ENCODE assay signal across 10 mouse cellular contexts in the genomic region with DNA sequence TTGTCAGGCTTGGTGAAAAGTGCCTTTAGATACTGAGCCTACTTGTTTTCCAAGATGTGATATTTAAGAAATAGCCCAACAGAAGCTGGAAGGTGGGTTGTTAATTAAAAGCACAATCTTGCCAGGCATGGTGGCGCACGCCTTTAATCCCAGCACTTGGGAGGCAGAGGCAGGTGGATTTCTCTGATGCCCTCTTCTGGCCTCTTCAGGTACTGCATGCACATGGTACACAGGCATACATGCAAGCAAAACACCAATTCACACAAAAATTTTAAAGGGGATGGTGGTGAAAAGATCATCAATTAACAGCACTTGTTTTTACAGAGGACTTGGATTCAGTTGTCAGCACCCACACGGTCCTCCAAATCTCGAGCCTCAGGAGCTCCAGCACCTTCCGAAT. TPM values are rescaled to one million over a fixed set of nuclear protein-coding genes. Genes with fewer than 3 reads are reported as not detected.
DNase-seq lines count a peak whose midpoint lies in the region; ATAC-seq and TF ChIP-seq lines count a peak whose summit lies in the region.
"Had no signal": no experiment of that assay in that cellular context is flagged by ENCODE, and none has a peak within 500 bp of the region (broad histone marks: within the 10 kb centered on the region; RNA-seq: fewer than 3 reads in every experiment).

No protein-coding gene starts in this region.

- no peak overlapping the region for H3K4me2 ChIP-seq in midbrain, postnatal 0 days (ENCODE audit: low read depth, low read length, poor library complexity, severe bottlenecking)
- H3K4me2 ChIP-seq in midbrain, embryonic 13.5 days (replicated peaks), result no peak overlapping the region
- H3K4me2 ChIP-seq: limb, embryonic 13.5 days had no signal

- intact Hi-C loops in gastrocnemius, adult 2 months (cut with DNase I), result loop anchor here (5.0 kb wide), 1 partner anchor 83 kb away; no protein-coding TSS in a partner anchor

- no peak overlapping the region for H3K9ac ChIP-seq in midbrain, postnatal 0 days (replicated peaks; ENCODE audit: low read length, poor library complexity, severe bottlenecking)
- no peak overlapping the region for H3K9ac ChIP-seq in midbrain, embryonic 13.5 days (replicated peaks)
- H3K9ac ChIP-seq: limb, embryonic 13.5 days had no signal

- ATAC-seq in midbrain, postnatal 0 days (ENCODE audit: low FRiP score), result no peak
- no peak for ATAC-seq in midbrain, embryonic 13.5 days
- ATAC-seq: midbrain, embryonic 16.5 days had no signal

- no peak overlapping the region for H3K4me3 ChIP-seq in gastrocnemius, adult 2 months
- no peak overlapping the region for H3K4me3 ChIP-seq in midbrain, postnatal 0 days (ENCODE audit: low read depth, low read length)
- no peak overlapping the region for H3K4me3 ChIP-seq in midbrain, embryonic 13.5 days (replicated peaks)
- H3K4me3 ChIP-seq: limb, embryonic 13.5 days had no signal

- TF ChIP-seq CTCF in gastrocnemius, adult 2 months (IDR thresholded peaks at IDR 0.05), result peak; percentile 55
- peak; percentile 64 for TF ChIP-seq CTCF in midbrain, postnatal 0 days (IDR thresholded peaks at IDR 0.05)

- H3K4me1 ChIP-seq in midbrain, postnatal 0 days (ENCODE audit: insufficient read depth, low read length), result no peaks in the 10 kb centered on the region
- H3K4me1 ChIP-seq in midbrain, embryonic 13.5 days (replicated peaks), result peaks cover 5% of the 10 kb centered on the region; the same call in 1 of the 2 replicates
- H3K4me1 ChIP-seq: limb, embryonic 13.5 days had no signal

- no peaks in the 10 kb centered on the region for H3K9me3 ChIP-seq in midbrain, postnatal 0 days (ENCODE audit: low read length)
- H3K9me3 ChIP-seq in midbrain, embryonic 13.5 days, result no peaks in the 10 kb centered on the region
- H3K9me3 ChIP-seq: limb, embryonic 13.5 days had no signal

- DNase-seq in gastrocnemius, adult 2 months, result peak; percentile 16
- no peak for DNase-seq in gastrocnemius, postnatal 25 days
- DNase-seq in midbrain, postnatal 0 days (ENCODE audit: low spot score), result no peak
- DNase-seq in induced T-regulatory cell, adult 2 months (ENCODE audit: low read depth), result peak; percentile 72
- peak; percentile 53 for DNase-seq in thymus, postnatal 25 days
- DNase-seq in urinary bladder, postnatal 25 days (ENCODE audit: low spot score), result no peak
- DNase-seq in adrenal gland, adult 8-10 months, result no peak

- WGBS in midbrain, postnatal 0 days, result 94% methylated on average over 5 of the region's 5 CpGs
- WGBS in midbrain, embryonic 13.5 days, result 87% methylated on average over 5 of the region's 5 CpGs

- no peaks in the 10 kb centered on the region for H3K27me3 ChIP-seq in midbrain, postnatal 0 days (ENCODE audit: insufficient read depth, low read length)
- no peaks in the 10 kb centered on the region for H3K27me3 ChIP-seq in midbrain, embryonic 13.5 days

- H3K36me3 ChIP-seq in midbrain, postnatal 0 days (ENCODE audit: insufficient read depth, low read length), result no peaks in the 10 kb centered on the region
- no peaks in the 10 kb centered on the region for H3K36me3 ChIP-seq in midbrain, embryonic 13.5 days
- H3K36me3 ChIP-seq: limb, embryonic 13.5 days had no signal

- no peak overlapping the region for H3K27ac ChIP-seq in gastrocnemius, adult 2 months
- H3K27ac ChIP-seq in midbrain, postnatal 0 days (ENCODE audit: low read depth, low read length), result no peak overlapping the region
- no peak overlapping the region for H3K27ac ChIP-seq in midbrain, embryonic 13.5 days
- H3K27ac ChIP-seq: limb, embryonic 13.5 days had no signal

RNA-seq across cellular contexts. Expression of gene Nlgn3, which starts 35.6 kb away (rescaled TPM):
- total RNA-seq in gastrocnemius, adult 2 months (2021), result under 1 TPM; 0.06 to 0.18 TPM
- total RNA-seq in gastrocnemius, postnatal 25 days (2021), result under 1 TPM; 0.08 to 0.20 TPM
- total RNA-seq in midbrain, postnatal 0 days (2014; rRNA removed), result 188 and 189 TPM in 2 replicates
- polyA plus RNA-seq in midbrain, postnatal 0 days (2015; fragmentation: Nextera tagmentation; extraction: Ambion mirVana), result 82.3 and 84.6 TPM in 2 replicates
- 55.1 and 56.6 TPM in 2 replicates for polyA plus RNA-seq in midbrain, embryonic 13.5 days (2015; fragmentation: Nextera tagmentation; extraction: Ambion mirVana)
- 10 to 100 TPM; 23.5 to 27.3 (median 25.8) TPM for total RNA-seq in adrenal gland, adult 8-10 months (2022)

RNA-seq across cellular contexts. Expression of gene Gjb1, which starts 41.6 kb away (rescaled TPM):
- under 1 TPM; 0.14 to 0.20 TPM for total RNA-seq in gastrocnemius, adult 2 months (2021)
- total RNA-seq in gastrocnemius, postnatal 25 days (2021), result under 1 TPM; 0.46 TPM
- total RNA-seq in midbrain, postnatal 0 days (2014; rRNA removed), result 1.5 and 2.1 TPM in 2 replicates
- 1.7 and 2.4 TPM in 2 replicates for polyA plus RNA-seq in midbrain, postnatal 0 days (2015; fragmentation: Nextera tagmentation; extraction: Ambion mirVana)
- polyA plus RNA-seq in midbrain, embryonic 13.5 days (2015; fragmentation: Nextera tagmentation; extraction: Ambion mirVana), result 0.47 and 0.48 TPM in 2 replicates
- total RNA-seq in adrenal gland, adult 8-10 months (2022), result under 1 TPM in 1 of 4 experiments, not detected in 3; 0.48 TPM
- polyA plus RNA-seq: limb, embryonic 13.5 days had no signal

Comparison
In these comparisons a context has a peak if more than half of its experiments do, and no peak if none do; other contexts are left out.
1. DNase-seq: peak in gastrocnemius, adult 2 months (single experiment), induced T-regulatory cell, adult 2 months (single experiment) and thymus, postnatal 25 days (single experiment); none in gastrocnemius, postnatal 25 days (single experiment), midbrain, postnatal 0 days (single experiment), urinary bladder, postnatal 25 days (single experiment) and adrenal gland, adult 8-10 months (single experiment).
2. RNA of gene Nlgn3, which starts 35.6 kb away (total RNA-seq): 188 to 189 TPM in midbrain, postnatal 0 days and 23.5 to 27.3 TPM in adrenal gland, adult 8-10 months; 0.08 to 0.20 TPM in gastrocnemius, postnatal 25 days and 0.06 to 0.18 TPM in gastrocnemius, adult 2 months; every median in the first group is over 10 times any median in the second.